Mouse (Mus musculus): Measurements from ENCODE around the gene Tet1. TPM values are rescaled to one million over a fixed set of nuclear protein-coding genes. Genes with fewer than 3 reads are reported as not detected.
A peak's percentile ranks its signal among the peaks of the same experiment; 100 is the strongest.

Gene Tet1
- total and polyA plus RNA-seq, 3 experiments = 0.08 TPM; not detected in 1

DNA sequence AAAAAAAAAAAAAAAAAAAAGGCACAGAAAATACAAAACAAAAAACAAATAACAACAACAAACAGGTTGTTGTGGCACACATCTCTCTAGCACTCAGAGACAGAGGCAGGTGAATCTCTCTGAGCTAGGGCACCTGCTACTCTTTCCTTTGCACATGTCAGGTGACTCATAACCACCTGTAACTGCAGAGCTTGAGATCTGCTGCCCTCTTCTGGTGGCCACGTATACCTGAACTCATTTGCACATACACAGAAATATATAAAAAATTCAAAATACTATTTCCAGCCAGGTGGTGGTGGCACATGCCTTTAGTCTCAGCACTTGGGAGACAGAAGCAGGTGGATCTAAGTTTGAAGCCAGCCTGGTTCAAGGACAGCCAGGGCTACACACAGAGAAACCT is 46.4 kb downstream of the Tet1 start:
- peak; percentile 52 for DNase-seq (ENCODE audit: low read depth, low spot score)
- Histone ChIP-seq H3K36me3 (ENCODE audit: control insufficient read depth in 1 of 2, insufficient read depth in 2 of 2, low read length in 2 of 2) (no peaks in the 10 kb centered on the region), H3K27me3 (ENCODE audit: control insufficient read depth in 1 of 2, insufficient read depth in 2 of 2, low read length in 2 of 2) (peaks cover 2 to 3% of the 10 kb centered on the region in 2 experiments; a peak in 2 of 4 replicates), H3K79me2 (ENCODE audit: control insufficient read depth, insufficient read depth, low read length, poor library complexity) (no peaks in the 10 kb centered on the region), H3K4me3 (ENCODE audit: control insufficient read depth in 1 of 2, insufficient read depth in 1 of 2, low read depth in 2 of 2, low read length in 2 of 2) (no peak overlapping the region), H3K9ac (ENCODE audit: control insufficient read depth, low read depth, low read length, poor library complexity, severe bottlenecking) (no peak overlapping the region), H3K27ac (ENCODE audit: control insufficient read depth, low read depth, low read length) (no peak overlapping the region), H3K9me3 (replicated peaks; ENCODE audit: insufficient read depth, low read length) (no peaks in the 10 kb centered on the region), H3K4me1 (ENCODE audit: control insufficient read depth in 1 of 2, insufficient read depth in 2 of 2, low read length in 2 of 2) (no peaks in the 10 kb centered on the region)
- TF ChIP-seq ZNF384 (IDR thresholded peaks at IDR 0.05; ENCODE audit: low read depth, low read length) = peak; percentile 18; the same call in 1 of the 2 replicates
- TF ChIP-seq CHD1 (IDR thresholded peaks at IDR 0.05; ENCODE audit: low read depth, low read length) = no peak
- peak; percentile 28 to 52 (median 50) for TF ChIP-seq CTCF (IDR thresholded peaks at IDR 0.05 in 2 of 3, conservative IDR thresholded peaks at IDR 0.05 in 1 of 3; ENCODE audit: control insufficient read depth in 1 of 3, insufficient read depth in 1 of 3, low read depth in 2 of 3, low read length in 3 of 3, poor library complexity in 1 of 3, severe bottlenecking in 1 of 3)
- peak; percentile 54 for TF ChIP-seq USF1 (IDR thresholded peaks at IDR 0.05; ENCODE audit: low read depth, low read length)
- peak; percentile 8; the same call in 1 of the 2 replicates for TF ChIP-seq ZC3H11A (IDR thresholded peaks at IDR 0.05; ENCODE audit: low read depth, low read length)
- peak; percentile 33; the same call in 1 of the 2 replicates for TF ChIP-seq SMC3 (IDR thresholded peaks at IDR 0.05; ENCODE audit: low read depth, low read length)
- no peak for TF ChIP-seq RCOR1 (IDR thresholded peaks at IDR 0.05; ENCODE audit: low read depth, low read length)
- TF ChIP-seq RAD21 (IDR thresholded peaks at IDR 0.05; ENCODE audit: low read depth, low read length) = peak; percentile 49

DNA sequence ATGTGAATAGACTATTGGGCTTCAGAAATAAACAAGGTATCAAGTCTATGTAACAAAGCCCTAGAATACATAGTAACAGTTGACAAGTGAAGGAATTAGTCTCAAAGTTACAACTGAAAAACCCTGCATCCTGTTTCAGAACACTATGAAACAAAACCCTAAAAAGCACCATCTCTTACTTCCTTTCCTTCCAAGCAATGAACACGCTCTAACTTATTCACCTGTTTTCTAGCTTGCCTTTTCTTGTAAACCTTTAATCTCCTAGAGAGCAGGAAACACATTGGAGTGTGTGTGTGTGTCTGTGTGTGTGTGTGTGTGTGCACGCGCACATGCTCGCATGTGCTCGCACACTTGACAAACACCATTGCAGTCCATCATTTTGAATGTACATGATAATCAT is 49.8 kb downstream of the Tet1 start:
- Histone ChIP-seq H3K4me1 (ENCODE audit: control insufficient read depth in 1 of 2, insufficient read depth in 2 of 2, low read length in 2 of 2) (peaks cover 0 to 7% of the 10 kb centered on the region in 2 experiments; a peak in 2 of 4 replicates), H3K9me3 (replicated peaks; ENCODE audit: insufficient read depth, low read length) (no peaks in the 10 kb centered on the region)

GRCm38 (mm10) chr10:62856690-62857290 is 52.0 kb downstream of the Tet1 start:
- no peaks in the 10 kb centered on the region for H3K9me3 ChIP-seq (replicated peaks; ENCODE audit: insufficient read depth, low read length)
- no peak overlapping the region for H3K9ac ChIP-seq (ENCODE audit: control insufficient read depth, low read depth, low read length, poor library complexity, severe bottlenecking)
- H3K27ac ChIP-seq (ENCODE audit: control insufficient read depth, low read depth, low read length) = no peak overlapping the region
- H3K79me2 ChIP-seq (ENCODE audit: control insufficient read depth, insufficient read depth, low read length, poor library complexity) = no peaks in the 10 kb centered on the region
- TF ChIP-seq KAT2A (conservative IDR thresholded peaks at IDR 0.05; ENCODE audit: low read depth, low read length) = no peak
- no peak for TF ChIP-seq NELFE (IDR thresholded peaks at IDR 0.05; ENCODE audit: low read depth, low read length)
- TF ChIP-seq SMC3 (IDR thresholded peaks at IDR 0.05; ENCODE audit: low read depth, low read length) = no peak
- TF ChIP-seq MYC (IDR thresholded peaks at IDR 0.05; ENCODE audit: low read depth, low read length) = no peak
- TF ChIP-seq CHD1 (IDR thresholded peaks at IDR 0.05; ENCODE audit: low read depth, low read length) = no peak
- no peak for TF ChIP-seq NRF1 (IDR thresholded peaks at IDR 0.05; ENCODE audit: insufficient read depth, low read depth, low read length, poor library complexity, severe bottlenecking)
- TF ChIP-seq RCOR1 (IDR thresholded peaks at IDR 0.05; ENCODE audit: low read depth, low read length) = no peak
- DNase-seq (ENCODE audit: low read depth, low spot score) = no peak
- H3K27me3 ChIP-seq (ENCODE audit: control insufficient read depth in 1 of 2, insufficient read depth in 2 of 2, low read length in 2 of 2) = no peaks in the 10 kb centered on the region
- peaks cover 0 to 3% of the 10 kb centered on the region in 2 experiments; a peak in 2 of 4 replicates for H3K36me3 ChIP-seq (ENCODE audit: control insufficient read depth in 1 of 2, insufficient read depth in 2 of 2, low read length in 2 of 2)
- peaks cover 0 to 7% of the 10 kb centered on the region in 2 experiments; a peak in 2 of 4 replicates for H3K4me1 ChIP-seq (ENCODE audit: control insufficient read depth in 1 of 2, insufficient read depth in 2 of 2, low read length in 2 of 2)
- no peak overlapping the region for H3K4me3 ChIP-seq (ENCODE audit: control insufficient read depth in 1 of 2, insufficient read depth in 1 of 2, low read depth in 2 of 2, low read length in 2 of 2)

More for the DNA sequence above, 49.8 kb downstream of the Tet1 start:
- H3K27ac ChIP-seq (ENCODE audit: control insufficient read depth, low read depth, low read length) = no peak overlapping the region
- peaks cover 0 to 3% of the 10 kb centered on the region in 2 experiments; a peak in 2 of 4 replicates for H3K36me3 ChIP-seq (ENCODE audit: control insufficient read depth in 1 of 2, insufficient read depth in 2 of 2, low read length in 2 of 2)
- DNase-seq (ENCODE audit: low read depth, low spot score) = no peak
- H3K27me3 ChIP-seq (ENCODE audit: control insufficient read depth in 1 of 2, insufficient read depth in 2 of 2, low read length in 2 of 2) = peaks cover 0 to 1% of the 10 kb centered on the region in 2 experiments; a peak in 1 of 4 replicates
- no peak for TF ChIP-seq ELF1 (IDR thresholded peaks at IDR 0.05; ENCODE audit: low read depth, low read length)
- no peak for TF ChIP-seq RCOR1 (IDR thresholded peaks at IDR 0.05; ENCODE audit: low read depth, low read length)
- no peak for TF ChIP-seq RAD21 (IDR thresholded peaks at IDR 0.05; ENCODE audit: low read depth, low read length)
- no peak for TF ChIP-seq ZC3H11A (IDR thresholded peaks at IDR 0.05; ENCODE audit: low read depth, low read length)
- no peak for TF ChIP-seq TBP (IDR thresholded peaks at IDR 0.05; ENCODE audit: low read depth, low read length)
- no peak for TF ChIP-seq CTCF (IDR thresholded peaks at IDR 0.05 in 2 of 3, conservative IDR thresholded peaks at IDR 0.05 in 1 of 3; ENCODE audit: control insufficient read depth in 1 of 3, insufficient read depth in 1 of 3, low read depth in 2 of 3, low read length in 3 of 3, poor library complexity in 1 of 3, severe bottlenecking in 1 of 3)
- no peaks in the 10 kb centered on the region for H3K79me2 ChIP-seq (ENCODE audit: control insufficient read depth, insufficient read depth, low read length, poor library complexity)
- H3K9ac ChIP-seq (ENCODE audit: control insufficient read depth, low read depth, low read length, poor library complexity, severe bottlenecking) = no peak overlapping the region
- H3K4me3 ChIP-seq (ENCODE audit: control insufficient read depth in 1 of 2, insufficient read depth in 1 of 2, low read depth in 2 of 2, low read length in 2 of 2) = no peak overlapping the region
